Mouse (Mus musculus) forebrain, embryonic 14.5 days (tissue): ENCODE results near the gene Igsf10. TPM values are rescaled to one million over a fixed set of nuclear protein-coding genes. Genes with fewer than 3 reads are reported as not detected.

Experiments
- polyA plus RNA-seq: library from polyadenylated mRNA; unstranded; fragments of >200 nt; fragmentation: Nextera tagmentation; extraction: Ambion mirVana; gene quantifications from 2 replicates; pipeline ENCODE4 v1.2.1, GENCODE M21; 2014

Igsf10 gene
- polyA plus RNA-seq, 1 experiment from 2014 or later, result 1.7 TPM

Other genes with a start within 250 kb of the Igsf10 start
- 0.18 and 0.25 TPM in 2 replicates for gene Gpr171, start 242.6 kb downstream of the Igsf10 start, polyA plus RNA-seq
- 1.7 and 2.4 TPM in 2 replicates for gene P2ry14, start 190.8 kb downstream of the Igsf10 start, polyA plus RNA-seq
- not detected in 2 replicates for gene Gpr87, start 149.3 kb downstream of the Igsf10 start, polyA plus RNA-seq
- 1.7 and 2.4 TPM in 2 replicates for gene P2ry13, start 133.5 kb downstream of the Igsf10 start, polyA plus RNA-seq
- gene P2ry12, start 81.5 kb downstream of the Igsf10 start, polyA plus RNA-seq, result 9.2 and 10.9 TPM in 2 replicates